Mouse (Mus musculus) ES-E14 (cell line): ENCODE data around the gene 6430571L13Rik.

Experiments
- CHD2 ChIP-seq: IDR thresholded peaks from 2 replicates; pipeline ENCODE4 v1.6.1; 2014; ENCODE audit warnings: mild to moderate bottlenecking, low read depth, low read length, inconsistent platforms
- MAFK ChIP-seq: IDR thresholded peaks from 2 replicates; pipeline ENCODE4 v1.6.1; 2014; ENCODE audit warnings: mild to moderate bottlenecking, low read depth, low read length, inconsistent platforms; ENCODE audit not compliant: insufficient read depth
- ZC3H11A ChIP-seq: IDR thresholded peaks from 2 replicates; pipeline ENCODE4 v1.6.1; 2012; ENCODE audit warnings: low read depth, mild to moderate bottlenecking, inconsistent platforms, low read length, borderline replicate concordance
- ZNF384 ChIP-seq: IDR thresholded peaks from 2 replicates; pipeline ENCODE4 v1.6.1; 2012; ENCODE audit warnings: low read depth, low read length, inconsistent platforms

- TF ChIP-seq ZNF384 (no peak), ZC3H11A (no peak), CHD2 (no peak), MAFK (no peak)
Observed at GRCm38 (mm10) chr9:107334356-107334755, 6.0 kb upstream of the 6430571L13Rik start.
